Mouse (Mus musculus) gastrocnemius, postnatal 4 days (tissue): ENCODE results near the gene Zfp385b. TPM values are rescaled to one million over a fixed set of nuclear protein-coding genes. Genes with fewer than 3 reads are reported as not detected.

Source experiments
- DNase-seq, 2 experiments: peaks; one replicate each; pipeline ENCODE4 v3.0.0; 2021 to 2022; ENCODE audit warnings: low spot score in 2 of 2, mixed read lengths in 2 of 2
- total RNA-seq, 2 experiments: library from RNA; stranded (reverse); gene quantifications; 2 replicates each; pipeline ENCODE4 v1.2.3; 2021

Zfp385b gene
- total RNA-seq, 2 experiments from 2014 or later, result 11.5 to 13.1 TPM

DNA sequence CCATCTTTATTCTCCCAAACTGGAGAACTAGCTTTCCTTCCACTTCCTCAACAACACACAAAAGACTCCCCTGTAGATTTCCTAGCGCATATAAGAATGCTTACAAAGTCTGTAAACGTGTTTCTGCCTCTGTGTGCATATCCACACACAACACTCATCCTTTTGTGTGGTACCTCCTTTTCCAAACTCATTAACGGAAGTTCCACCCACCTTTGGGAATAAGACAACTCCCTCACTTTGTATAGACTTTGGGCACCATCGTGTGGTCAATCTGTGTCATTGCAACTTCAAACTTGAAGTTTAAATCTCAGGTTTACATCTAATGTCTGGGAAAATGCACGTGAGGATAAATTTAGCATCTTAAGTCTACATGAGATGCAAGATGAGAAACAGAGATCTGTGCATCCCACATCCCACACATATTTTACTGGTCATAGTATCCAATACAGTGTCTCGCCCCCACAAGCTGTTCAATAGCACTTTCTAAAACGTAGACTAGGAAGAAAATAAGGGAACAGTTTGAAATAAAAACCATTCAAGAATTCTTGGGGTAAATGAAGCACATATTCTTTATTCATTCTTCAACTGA lies 110.1 kb downstream of the Zfp385b start:
- DNase-seq, result no peak

DNA sequence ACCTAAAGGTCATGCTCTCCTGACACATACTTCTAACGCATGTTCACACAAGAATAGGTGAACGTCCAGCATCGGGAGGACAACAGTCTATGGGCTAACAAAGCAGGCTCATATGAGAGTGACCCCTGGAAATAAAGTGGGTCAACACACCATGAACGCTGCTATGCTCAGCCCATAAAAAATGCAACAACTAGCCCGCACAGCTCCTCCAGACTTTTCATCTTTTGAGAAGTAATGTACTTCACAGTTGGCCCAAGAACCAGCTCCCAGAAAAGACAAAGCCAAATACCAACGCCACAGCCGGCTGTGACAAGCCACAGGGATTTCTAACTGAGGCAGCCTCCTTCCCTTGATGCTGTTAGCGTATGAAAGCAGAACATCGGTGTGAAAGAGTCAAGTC lies 112.3 kb downstream of the Zfp385b start:
- DNase-seq, result no peak

DNA sequence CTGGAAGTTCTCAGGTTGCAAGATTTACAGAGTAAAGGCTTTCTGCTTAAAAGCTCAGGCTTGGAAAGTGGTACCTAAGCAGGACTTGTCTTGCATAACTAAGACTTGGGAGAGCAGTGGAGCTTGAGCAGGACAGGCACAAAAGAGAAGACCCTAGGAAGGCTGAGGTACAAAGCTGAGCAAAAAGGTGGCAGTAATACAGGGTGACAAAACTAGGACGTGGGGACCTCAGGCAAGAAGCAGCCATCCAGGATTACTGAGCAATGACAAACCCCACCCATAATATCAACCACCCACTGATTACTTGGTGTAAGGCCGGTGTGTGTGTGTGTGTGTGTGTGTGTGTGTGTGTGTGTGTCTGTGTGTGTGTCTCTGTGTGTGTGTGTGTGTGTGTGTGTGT lies 114.0 kb downstream of the Zfp385b start:
- DNase-seq, result no peak

DNA sequence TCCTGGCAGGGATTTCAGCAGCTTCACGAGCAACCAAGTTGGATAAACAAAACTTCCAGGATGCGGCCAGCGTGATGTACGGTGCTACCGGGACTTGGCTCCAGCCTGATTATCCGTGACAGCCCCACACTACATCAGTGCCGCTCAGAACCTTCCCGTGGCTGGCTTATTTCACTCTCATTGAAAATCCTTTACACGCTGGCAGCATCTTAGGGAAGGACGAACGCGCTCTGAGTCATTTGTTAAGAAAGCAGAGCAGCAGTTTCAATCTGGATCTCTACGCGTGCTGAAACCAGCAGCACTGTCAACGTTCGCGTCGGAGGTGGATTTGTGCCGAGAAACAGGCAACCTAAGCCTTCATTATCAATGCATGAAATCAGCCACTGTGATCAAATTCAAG lies 116.4 kb downstream of the Zfp385b start:
- no peak for DNase-seq

DNA sequence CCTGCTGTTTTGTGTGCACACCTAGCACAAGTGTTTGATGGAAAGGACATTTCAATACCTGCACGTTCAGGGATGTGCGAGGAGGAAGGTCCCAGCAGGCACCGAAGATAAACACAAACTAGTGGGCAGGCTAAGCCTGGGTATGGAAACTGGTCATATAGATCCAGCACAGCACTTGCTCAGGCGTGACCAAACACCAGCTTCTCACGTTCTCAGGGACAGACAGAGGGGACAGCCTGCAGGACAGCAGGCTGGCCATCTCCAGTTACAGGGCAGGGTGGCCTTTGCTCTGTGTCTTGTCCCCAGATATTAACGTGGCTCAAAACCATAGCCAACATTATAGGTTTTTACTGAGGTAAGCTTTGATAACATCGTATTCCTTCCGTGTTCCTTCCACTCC lies 128.3 kb downstream of the Zfp385b start:
- DNase-seq, result no peak

DNA sequence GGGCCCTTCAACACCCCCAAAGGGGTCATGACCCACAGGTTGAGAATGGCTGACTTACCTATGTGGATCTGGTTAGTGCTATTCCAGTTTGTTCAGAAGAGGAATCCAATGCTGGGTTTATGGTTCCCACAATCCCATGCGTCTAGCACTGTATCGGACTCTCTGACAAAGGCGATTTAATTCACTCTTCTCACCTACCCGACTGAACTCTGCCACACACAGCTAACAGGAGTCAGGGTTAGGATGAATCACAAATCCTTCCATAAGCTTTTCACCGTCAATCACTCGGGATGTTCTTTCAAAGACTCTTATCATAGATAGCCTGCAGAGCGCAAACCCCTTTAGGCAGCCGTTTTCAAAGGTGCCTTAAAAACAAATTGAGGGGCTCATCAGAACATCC lies 129.1 kb downstream of the Zfp385b start:
- DNase-seq, result no peak

DNA sequence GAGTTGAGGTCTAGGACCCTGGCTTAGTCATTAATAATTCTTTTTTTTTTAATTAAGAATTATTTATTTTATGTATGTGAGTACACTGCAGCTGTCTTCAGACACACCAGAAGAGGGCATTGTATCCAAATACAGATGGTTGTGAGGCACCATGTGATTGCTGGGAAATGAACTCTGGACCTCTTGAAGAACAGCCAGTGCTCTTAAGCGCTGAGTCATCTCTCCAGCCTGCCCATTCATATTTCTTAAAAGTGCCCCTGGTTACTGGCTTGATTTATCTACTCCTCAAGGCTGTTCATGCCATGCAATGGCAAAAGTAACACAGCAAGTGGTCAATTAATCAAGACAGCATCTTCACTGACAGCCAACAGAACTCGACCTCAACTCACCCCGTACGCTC lies 130.8 kb downstream of the Zfp385b start:
- DNase-seq, result no peak

DNA sequence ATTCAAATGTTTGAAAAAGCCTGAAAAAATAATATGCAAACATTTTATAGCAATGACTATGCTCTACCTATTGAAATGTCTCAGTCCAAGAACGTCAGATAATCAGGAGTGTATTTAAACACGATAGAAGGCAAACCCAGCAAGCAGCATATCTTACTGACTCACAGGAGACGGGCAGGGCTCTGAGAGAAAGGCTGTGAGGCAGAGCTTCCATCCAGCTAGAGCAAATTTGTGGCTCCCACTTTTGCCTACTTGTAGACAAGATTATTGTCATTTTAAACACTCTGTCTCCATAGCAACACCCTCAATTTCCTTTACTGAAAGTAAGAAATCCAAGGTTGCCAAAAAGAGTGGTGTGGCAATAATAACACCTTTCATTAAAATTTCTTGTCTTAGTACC lies 135.4 kb downstream of the Zfp385b start:
- DNase-seq, result no peak

DNA sequence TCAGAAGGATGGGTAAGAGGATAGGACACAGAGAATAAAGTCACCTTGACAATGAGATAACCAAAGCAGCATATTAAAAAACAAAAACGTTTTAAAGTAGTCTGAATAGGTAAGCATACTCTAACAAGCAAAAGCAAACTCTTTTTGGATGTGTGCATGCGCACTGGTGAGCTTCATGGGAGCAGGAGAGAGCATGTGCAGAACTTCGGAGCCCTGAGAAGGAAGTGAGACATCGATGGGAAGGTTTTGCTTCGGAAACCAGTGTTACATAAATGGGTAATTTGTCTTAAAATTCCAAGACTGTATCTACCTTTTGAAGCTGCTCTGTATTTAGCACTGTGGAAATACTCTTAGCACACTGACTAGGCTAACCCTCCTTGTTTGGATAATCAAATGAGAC lies 137.2 kb downstream of the Zfp385b start:
- no peak for DNase-seq

DNA sequence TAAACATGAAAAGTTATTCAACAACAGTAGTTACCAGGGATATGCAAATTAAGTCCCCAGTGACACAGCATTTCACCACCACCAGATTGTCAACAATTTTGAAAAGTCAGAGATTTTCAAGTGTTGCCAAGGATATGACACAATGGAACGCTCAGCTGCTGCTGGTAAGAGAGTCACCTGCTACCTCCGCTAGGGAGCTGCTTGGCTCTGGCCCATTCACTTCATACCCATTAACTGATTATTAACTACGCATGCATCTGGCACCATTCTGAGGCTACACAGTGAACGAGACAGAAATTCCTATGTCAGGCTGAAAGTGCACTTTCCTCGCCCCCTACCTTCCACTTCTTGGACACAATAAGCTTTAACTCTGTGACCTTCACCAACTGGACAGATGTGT lies 137.7 kb downstream of the Zfp385b start:
- no peak for DNase-seq

DNA sequence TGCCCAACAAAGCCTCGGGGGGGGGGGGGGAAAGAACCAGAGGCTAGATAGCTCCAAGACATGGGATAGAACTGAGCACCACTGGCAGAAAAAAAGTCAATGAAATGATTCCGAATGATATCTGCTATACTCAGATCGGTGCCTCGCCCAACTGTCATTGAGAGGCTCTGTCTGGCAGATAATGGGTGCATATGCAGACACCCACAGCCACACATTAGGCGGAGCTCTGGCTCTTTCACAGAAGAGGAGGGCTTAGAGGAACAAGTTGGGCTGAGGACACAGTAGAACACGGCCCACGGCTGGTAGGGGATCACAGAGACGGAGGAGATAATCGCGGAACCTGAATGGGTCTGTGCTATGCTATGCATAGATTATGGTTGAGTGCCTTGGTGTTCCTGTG lies 145.7 kb downstream of the Zfp385b start:
- DNase-seq, result no peak

DNA sequence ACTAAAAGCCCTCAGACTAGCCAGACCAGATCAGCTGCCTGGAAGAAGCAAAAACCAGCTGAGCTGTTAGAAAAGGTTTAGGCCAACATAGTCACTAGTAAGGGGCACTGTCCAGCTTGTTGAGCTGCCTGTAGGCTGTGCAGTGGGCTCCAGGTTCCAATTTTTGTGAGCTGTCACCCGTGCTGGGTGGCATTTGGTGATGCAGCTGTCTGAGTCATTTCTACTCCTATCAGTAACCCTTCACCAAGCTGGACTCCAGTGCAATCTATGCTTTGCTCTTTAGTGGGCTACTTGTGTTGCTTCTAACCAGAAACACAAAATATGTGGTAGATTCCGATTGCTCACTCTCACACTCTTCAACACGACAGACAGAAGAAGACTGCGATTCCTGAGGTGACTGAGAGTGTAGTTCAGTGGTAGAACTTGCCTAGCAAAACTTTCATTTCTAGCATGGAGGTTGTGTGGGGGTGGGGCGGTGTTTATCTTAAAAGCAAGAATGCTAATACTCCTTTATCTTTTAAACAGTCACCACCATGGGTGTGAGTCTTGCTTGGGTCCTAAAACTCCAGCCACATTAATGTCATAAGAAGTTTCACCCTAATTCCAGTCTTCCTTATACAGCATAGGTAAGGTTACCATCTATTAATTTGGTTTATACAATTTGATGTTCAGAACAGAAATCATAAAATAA lies 147.1 kb downstream of the Zfp385b start:
- DNase-seq, result no peak

DNA sequence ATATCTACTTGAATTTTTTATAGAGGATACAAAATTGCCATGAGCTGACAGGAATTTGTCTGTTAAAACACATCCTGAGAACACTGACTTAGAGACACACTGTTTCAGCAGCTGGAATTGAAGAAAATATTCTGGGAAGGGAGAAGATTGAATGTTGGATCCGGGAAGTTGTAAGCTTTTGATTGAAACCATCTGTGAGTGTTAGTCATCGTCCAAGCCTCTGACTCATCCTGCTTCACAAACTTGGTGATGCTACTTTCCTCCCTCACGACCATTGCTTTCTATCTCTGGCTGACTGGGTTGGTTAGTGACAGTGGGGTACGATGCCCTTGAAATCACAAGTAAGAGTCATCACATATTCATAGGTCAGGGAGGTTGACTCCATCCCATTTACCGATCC lies 157.3 kb downstream of the Zfp385b start:
- no peak for DNase-seq

DNA sequence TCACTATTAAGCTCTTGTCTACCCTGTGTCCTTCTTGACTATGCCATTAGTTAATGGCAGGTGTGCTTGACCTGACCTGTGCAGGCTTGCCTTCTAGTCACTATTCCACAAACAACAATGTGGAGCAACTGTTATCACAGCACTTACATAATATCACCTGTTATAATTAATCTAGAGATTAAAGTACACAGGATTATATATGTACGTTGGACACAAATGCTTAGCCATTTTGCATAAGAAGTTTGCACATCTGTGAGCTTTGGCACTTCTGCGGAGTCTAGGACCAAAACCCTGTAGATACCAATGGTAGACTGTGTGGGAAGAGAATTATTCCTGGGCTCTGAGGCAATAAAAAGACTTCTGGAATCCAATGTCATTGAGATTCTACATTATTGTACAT lies 165.8 kb downstream of the Zfp385b start:
- no peak for DNase-seq

DNA sequence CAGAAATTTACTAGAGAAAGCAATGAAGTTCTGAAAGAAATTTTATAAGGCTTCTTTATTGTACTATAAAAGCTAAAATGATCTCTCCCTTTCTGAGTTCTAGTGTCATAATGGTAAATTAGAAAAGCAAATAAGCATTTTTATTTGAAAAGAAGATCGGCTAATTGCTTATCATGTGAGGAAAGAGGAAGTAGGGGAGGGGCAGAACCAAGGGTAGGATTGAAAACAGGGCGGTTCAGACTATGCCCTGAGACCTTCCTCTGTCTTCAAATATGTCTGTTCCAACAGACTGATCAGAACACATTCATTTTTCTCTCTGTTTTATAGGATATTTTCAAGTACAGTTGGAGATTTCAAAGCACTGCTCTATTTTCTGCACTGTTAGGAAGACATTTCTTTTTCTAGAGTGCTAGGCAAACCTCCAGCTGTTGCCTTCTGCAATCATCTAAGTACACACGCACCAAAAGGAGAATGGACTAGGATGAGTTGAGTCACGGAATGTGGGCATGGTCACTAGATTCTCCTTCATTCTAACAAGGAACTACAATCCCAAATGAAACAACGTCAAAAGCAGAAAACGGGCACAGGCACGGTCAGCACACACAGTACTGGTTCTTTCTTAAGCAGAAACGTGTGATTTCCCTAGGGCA lies 177.8 kb downstream of the Zfp385b start:
- no peak for DNase-seq

DNA sequence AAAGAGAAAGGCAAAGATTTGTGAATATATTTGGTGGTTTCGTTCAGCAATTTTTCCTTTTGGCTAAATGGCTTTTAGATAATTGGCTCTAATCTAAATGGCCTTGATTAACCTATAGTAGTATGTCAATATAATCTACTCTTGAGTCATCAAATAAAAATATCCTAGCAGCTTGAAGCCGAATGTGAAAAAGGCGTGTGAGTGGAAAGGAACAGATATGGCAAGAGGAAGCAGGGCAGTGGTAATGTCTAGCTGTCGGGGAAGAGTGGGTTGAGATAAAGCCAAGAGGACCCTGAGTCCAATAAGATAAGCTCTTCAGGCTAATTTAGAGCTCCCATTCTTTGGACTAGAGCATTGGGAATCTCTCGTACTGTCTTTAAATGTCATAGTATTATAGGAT lies 179.4 kb downstream of the Zfp385b start:
- DNase-seq, result no peak

DNA sequence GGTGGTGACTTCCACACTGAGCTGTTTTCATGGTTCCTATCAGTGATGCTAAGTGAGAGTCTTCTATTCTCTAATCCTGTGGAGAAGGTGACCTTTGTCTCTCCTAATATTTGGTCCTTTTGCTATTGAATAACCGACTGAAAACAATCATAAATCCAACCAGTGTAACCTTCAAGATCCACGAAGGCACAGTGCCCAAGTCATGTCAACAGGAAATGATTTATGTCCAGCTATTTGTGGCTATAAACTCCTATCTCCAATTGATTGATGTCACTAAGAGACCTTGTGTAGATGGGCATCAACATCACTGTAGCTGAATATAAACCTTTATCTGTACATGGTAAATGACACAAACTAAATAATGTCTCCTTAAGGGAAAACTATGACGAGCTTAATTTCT lies 187.8 kb downstream of the Zfp385b start:
- no peak for DNase-seq

DNA sequence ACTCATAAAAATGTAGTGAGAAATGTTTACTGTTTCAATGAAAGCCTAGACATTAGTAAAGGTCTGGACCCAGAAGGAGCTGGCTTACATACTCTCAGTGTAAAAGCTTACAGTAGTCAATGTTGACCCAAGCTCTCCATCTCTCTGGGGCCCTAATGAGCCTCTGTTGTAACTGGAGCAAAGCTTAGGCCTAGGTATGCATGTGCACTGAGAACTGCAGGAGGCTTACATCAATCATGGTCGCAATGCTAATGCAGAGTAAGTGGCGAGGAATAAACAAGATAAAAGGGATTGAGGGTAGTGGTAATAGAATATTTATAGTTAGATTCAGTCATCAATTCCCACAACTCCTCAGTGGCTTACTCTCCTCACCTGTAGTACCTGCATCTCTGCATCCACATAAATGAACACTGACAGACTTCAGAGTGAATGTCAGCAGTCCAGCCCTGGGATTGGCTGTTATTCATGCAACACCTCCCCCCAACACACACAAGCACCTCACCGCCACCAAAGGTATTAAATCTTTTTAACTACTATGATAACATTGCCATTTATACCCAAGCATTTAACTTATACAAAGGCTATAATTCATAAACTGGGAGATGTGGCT lies 191.7 kb downstream of the Zfp385b start:
- no peak for DNase-seq

DNA sequence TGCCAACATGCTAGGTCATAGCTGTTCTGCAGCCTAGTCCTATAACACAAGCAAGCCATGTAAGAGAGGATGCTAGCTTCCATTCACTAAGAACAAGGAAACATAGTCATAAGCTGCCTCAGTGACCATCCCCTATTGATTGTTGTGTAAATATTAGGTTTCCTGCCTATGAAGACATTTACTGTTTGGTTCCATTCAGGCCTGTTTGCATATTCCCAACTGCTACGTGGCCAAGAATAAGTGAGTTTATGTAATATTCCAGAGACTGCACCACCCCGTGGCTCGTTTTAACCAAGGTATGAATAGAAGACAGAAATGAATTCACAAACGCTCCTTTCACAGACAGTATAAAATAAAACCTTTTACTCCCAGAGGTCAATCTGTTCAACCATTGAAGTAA lies 200.8 kb downstream of the Zfp385b start:
- DNase-seq, result no peak

DNA sequence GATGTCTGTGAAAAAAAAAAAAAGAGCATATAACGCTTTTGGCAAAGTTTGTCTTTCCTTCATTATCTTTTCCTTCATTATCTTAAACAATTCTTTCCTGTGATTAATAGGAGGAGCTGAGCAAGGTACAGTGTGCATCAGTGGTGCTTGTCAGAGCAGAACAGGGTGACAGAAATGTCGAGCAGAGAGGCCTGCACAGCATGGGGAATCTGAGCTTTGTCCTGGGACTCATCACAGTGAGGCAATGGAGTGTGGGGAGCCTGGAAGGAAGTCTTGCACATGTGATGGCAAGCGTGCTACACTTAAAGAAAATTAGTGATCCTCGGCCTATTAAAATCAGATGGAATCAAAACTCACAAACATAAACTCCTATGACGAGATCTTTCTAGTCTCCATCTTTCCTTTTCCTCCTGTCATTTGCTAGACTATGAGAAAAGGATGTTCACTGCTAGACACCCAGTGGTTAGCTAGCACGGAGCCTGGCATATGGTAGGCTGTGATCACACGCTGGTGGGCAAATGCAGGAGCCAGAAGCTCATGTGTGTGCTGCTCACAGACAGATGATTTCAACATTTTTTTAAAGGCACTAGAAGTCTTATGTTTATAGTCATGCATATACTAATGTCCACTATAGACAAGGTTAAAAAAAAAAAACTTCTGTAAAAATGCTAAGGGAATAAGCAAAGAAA lies 209.0 kb downstream of the Zfp385b start:
- DNase-seq, result no peak

DNA sequence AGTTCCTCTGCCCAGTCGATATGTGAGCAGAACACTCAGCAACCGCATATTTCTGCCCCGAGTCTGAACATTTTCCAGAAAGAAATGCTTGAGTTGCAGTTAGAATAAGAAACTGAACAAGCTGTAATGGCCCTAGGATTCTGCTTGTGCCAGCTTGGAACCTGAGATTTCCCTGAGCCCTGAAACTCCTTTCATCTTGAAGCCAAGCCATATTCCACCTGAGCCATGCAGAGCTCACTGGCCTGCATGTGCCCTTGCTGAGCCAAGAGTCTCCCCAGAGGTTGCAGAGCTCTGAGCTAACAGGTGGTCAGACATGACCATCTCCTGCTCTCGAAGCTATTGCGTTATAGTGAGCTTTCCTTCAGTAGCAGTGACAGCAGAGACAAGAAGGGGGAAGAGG lies 210.0 kb downstream of the Zfp385b start:
- no peak for DNase-seq

DNA sequence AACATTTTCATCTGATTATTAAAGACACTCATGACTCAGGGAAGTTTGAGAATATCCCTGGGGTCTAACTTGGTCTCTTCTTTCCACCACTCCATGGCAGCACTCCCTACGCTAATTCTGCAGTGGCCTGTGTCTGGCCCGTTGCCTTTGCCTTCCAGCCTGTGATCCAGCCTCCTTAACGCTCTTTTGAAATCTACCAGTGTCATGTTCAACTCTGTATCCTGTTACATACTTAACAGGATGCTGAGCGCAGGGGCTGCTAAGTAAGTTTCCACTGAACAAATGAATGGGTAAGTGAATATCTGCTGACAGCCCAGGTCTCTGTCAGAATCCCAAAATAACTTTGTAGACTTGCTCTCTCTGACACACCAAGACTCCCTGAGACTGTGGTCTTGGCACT lies 210.8 kb downstream of the Zfp385b start:
- peak in 1 of 2 experiments; percentile 25 for DNase-seq
